Comparison of ENCODE assay signal across 8 mouse cellular contexts in genomic region chr4:143211584-143212340, GRCm38 (mm10). TPM values are rescaled to one million over a fixed set of nuclear protein-coding genes. Genes with fewer than 3 reads are reported as not detected.
A peak's percentile ranks its signal among the peaks of the same experiment; 100 is the strongest.
DNase-seq lines count a peak whose midpoint lies in the region; ATAC-seq and TF ChIP-seq lines count a peak whose summit lies in the region.

No protein-coding gene starts in this region.

- no peaks in the 10 kb centered on the region for H3K36me3 ChIP-seq in kidney, adult 2 months (ENCODE audit: control insufficient read depth, insufficient read depth, low read length)
- no peaks in the 10 kb centered on the region for H3K36me3 ChIP-seq in myocyte (ENCODE audit: control insufficient read depth, insufficient read depth)
- no peaks in the 10 kb centered on the region for H3K36me3 ChIP-seq in testis, adult 2 months (ENCODE audit: control insufficient read depth, insufficient read depth, low read length)

- peaks cover 15% of the 10 kb centered on the region for H3K4me1 ChIP-seq in kidney, adult 2 months (ENCODE audit: control insufficient read depth, insufficient read depth, low read length)
- peaks cover 9% of the 10 kb centered on the region for H3K4me1 ChIP-seq in testis, adult 2 months (ENCODE audit: control insufficient read depth, insufficient read depth, low read length)

- TF ChIP-seq POLR2A in kidney, adult 2 months (IDR thresholded peaks at IDR 0.05; ENCODE audit: low read depth, low read length), result no peak
- no peak for TF ChIP-seq POLR2A in myocyte (IDR thresholded peaks at IDR 0.05; ENCODE audit: insufficient read length, low read depth)
- TF ChIP-seq POLR2A in testis, adult 2 months (IDR thresholded peaks at IDR 0.05; ENCODE audit: control insufficient read depth, low read depth, low read length), result peak; percentile 70; the same call in 1 of the 2 replicates

- H3K27me3 ChIP-seq in kidney, adult 2 months (replicated peaks; ENCODE audit: control insufficient read depth, insufficient read depth, low read length), result no peaks in the 10 kb centered on the region
- H3K27me3 ChIP-seq in myocyte (ENCODE audit: control insufficient read depth, insufficient read depth, insufficient read length), result no peaks in the 10 kb centered on the region
- no peaks in the 10 kb centered on the region for H3K27me3 ChIP-seq in testis, adult 2 months (ENCODE audit: control insufficient read depth, insufficient read depth, low read length)

- WGBS in kidney, adult 2 months, result 4% methylated on average over 43 of the region's 43 CpGs

- no peak for TF ChIP-seq CTCF in kidney, adult 2 months (conservative IDR thresholded peaks at IDR 0.05; ENCODE audit: insufficient read depth, insufficient read length, low read depth, low read length)
- no peak for TF ChIP-seq CTCF in testis, adult 2 months (IDR thresholded peaks at IDR 0.05; ENCODE audit: control insufficient read depth, insufficient read depth, insufficient replicate concordance, low read depth, low read length)

- peaks cover 24% of the 10 kb centered on the region for H3K79me2 ChIP-seq in myocyte (ENCODE audit: control insufficient read depth, insufficient read depth)

- DNase-seq in CD4-positive helper T cell, adult 2 months (ENCODE audit: low read depth, low spot score), result peak; percentile 56
- peak; percentile 52 for DNase-seq in embryo, embryonic 10 days (ENCODE audit: low spot score)
- DNase-seq in heart, adult 8-10 months (ENCODE audit: low spot score), result peak; percentile 16
- DNase-seq in kidney, adult 2 months, result peak; percentile 34
- DNase-seq in liver, result peak; percentile 32

- peak overlapping the region; percentile 90 for H3K4me2 ChIP-seq in myocyte (ENCODE audit: low read depth)

- H3K4me3 ChIP-seq in kidney, adult 2 months (ENCODE audit: insufficient read depth, low read depth, low read length), result peak overlapping the region; percentile 62
- H3K4me3 ChIP-seq in myocyte, result peak overlapping the region; percentile 50
- peak overlapping the region; percentile 98 for H3K4me3 ChIP-seq in testis, adult 2 months (ENCODE audit: control insufficient read depth, low read depth, low read length)

- H3K27ac ChIP-seq in kidney, adult 2 months (ENCODE audit: insufficient read depth, low read depth, low read length), result no peak overlapping the region
- peak overlapping the region; percentile 91 for H3K27ac ChIP-seq in testis, adult 2 months (ENCODE audit: control insufficient read depth, insufficient read depth, low read depth, low read length)

- peak; percentile 44 for ATAC-seq in activated CD4-positive, CD25-positive, alpha-beta regulatory T cell, adult 4 months

- peak overlapping the region; percentile 66 for H3ac ChIP-seq in myocyte (ENCODE audit: control insufficient read depth, insufficient read length)

TF ChIP-seq in myocyte, 11 proteins besides CTCF, POLR2A, EP300 and RAD21:
- TF ChIP-seq E2F4 (IDR thresholded peaks at IDR 0.05; ENCODE audit: insufficient read depth), result no peak
- TF ChIP-seq MAX (IDR thresholded peaks at IDR 0.05; ENCODE audit: low read depth), result no peak
- TF ChIP-seq MYOG (IDR thresholded peaks at IDR 0.05; ENCODE audit: control insufficient read depth in 1 of 3, insufficient read depth in 1 of 3, insufficient read length in 2 of 3, low read depth in 2 of 3), result no peak
- TF ChIP-seq USF1 (IDR thresholded peaks at IDR 0.05; ENCODE audit: low read depth), result no peak
- no peak for TF ChIP-seq REST (IDR thresholded peaks at IDR 0.05; ENCODE audit: insufficient read depth, insufficient read length)
- TF ChIP-seq MYOD1 (IDR thresholded peaks at IDR 0.05; ENCODE audit: control insufficient read depth in 1 of 3, insufficient read length in 2 of 3, low read depth in 2 of 3), result no peak
- TF ChIP-seq TCF12 (IDR thresholded peaks at IDR 0.05; ENCODE audit: insufficient read depth, poor library complexity, severe bottlenecking), result no peak
- no peak for TF ChIP-seq POLR2AphosphoS2 (IDR thresholded peaks at IDR 0.05; ENCODE audit: insufficient read length, low read depth)
- no peak for TF ChIP-seq TCF3 (IDR thresholded peaks at IDR 0.05; ENCODE audit: insufficient read length, low read depth)
- TF ChIP-seq CEBPB (IDR thresholded peaks at IDR 0.05; ENCODE audit: insufficient read depth, poor library complexity, severe bottlenecking), result no peak
- no peak for TF ChIP-seq SRF (IDR thresholded peaks at IDR 0.05; ENCODE audit: control insufficient read depth, insufficient read length, low read depth)

RNA-seq across cellular contexts. Expression of gene Prdm2, which starts 1.0 kb away (rescaled TPM):
- polyA plus RNA-seq in activated CD4-positive, CD25-positive, alpha-beta regulatory T cell, adult 4 months (2017; shearing (Covaris generic)), result 10 to 100 TPM; 27.6 to 31.4 TPM
- 10 to 100 TPM; 20.0 to 23.7 (median 21.3) TPM for total RNA-seq in heart, adult 8-10 months (2022)
- 10.1 and 13.9 TPM in 2 replicates for polyA plus RNA-seq in kidney, adult 2 months (2012; rRNA removed)
- polyA plus RNA-seq in myocyte (2012; fragmentation: generic; extraction: Trizol), result 14.5 TPM
- 32.3 and 33.4 TPM in 2 replicates for polyA plus RNA-seq in testis, adult 2 months (2012; rRNA removed)
